Mouse (Mus musculus) heart, adult 11 months (tissue): ENCODE data around the gene Sec24b.

Source experiments
- DNase-seq: peaks from one replicate; pipeline ENCODE4 v3.0.0; 2022

Gene Sec24b

GRCm38 (mm10) chr3:130053340-130054066 lies 7.8 kb downstream of the Sec24b start:
- DNase-seq: peak; percentile 90

GRCm38 (mm10) chr3:130052541-130053298 lies 8.6 kb downstream of the Sec24b start:
- DNase-seq: peak; percentile 71

DNA sequence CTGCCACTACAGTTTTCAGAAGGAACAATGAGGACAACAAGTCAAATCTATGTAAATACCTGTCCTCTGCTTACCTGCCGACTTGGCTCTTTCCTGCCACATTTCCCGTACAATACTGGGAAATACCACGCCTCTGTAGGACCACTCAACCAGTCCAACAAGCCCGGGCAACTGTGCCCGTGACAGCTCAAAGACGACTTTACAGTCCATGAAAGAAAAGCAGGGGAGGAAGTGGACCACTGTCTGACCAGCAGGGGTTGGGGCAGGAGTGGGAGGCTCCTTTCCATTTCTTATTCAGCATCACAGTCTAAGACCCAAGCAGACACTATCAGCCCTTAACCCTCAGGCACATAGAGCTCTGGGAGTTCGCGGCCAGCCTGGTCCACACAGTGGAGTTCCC lies 9.2 kb downstream of the Sec24b start:
- peak; percentile 58 for DNase-seq

DNA sequence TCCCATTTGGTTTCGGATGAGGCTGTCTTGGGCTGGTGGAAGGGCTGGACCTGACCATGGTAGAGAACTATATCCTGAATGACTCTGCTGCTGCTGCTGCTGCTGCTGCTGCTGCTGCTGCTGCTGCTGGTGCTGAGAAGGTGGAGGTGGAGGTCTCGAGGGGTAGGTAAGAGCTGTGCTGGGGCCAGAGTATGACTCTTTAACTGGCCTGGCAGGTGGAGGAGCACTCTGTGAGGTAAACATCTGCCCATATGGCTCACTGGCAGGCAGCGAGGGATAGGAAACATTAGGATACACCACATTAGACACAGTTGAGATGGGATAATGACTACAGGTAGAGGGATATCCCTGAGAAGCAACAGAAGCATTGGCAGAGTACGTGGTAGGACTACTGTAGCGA lies 20.6 kb downstream of the Sec24b start:
- peak; percentile 63 for DNase-seq

GRCm38 (mm10) chr3:130040017-130040416 lies 21.3 kb downstream of the Sec24b start:
- no peak for DNase-seq

DNA sequence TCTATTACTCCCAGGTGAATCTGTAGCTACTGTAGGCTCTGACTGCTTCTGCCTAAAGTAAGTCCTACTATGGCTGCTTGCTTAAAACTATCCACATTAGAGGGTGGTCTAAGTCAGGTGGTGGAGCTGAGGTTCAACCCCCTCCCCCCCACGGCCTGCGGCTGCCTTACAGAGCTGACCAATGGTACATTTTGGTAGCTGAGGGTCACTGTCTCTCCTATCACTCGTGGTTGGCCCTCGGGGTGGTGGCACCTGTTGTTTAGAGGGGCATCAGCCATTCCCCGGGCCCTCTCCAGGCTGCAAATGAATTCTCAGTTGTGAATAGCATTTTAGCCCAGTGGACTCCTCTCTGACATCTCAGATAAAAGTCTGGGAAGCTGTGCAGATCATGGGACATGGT lies 32.6 kb downstream of the Sec24b start:
- peak; percentile 84 for DNase-seq

- DNase-seq: peak; percentile 87
Measured at GRCm38 (mm10) chr3:130026181-130026580, 35.2 kb downstream of the Sec24b start.

- DNase-seq: peak; percentile 76
Measured at GRCm38 (mm10) chr3:130025556-130025955, 35.8 kb downstream of the Sec24b start.

- peak; percentile 37 for DNase-seq
Measured at GRCm38 (mm10) chr3:130012943-130013342, 48.4 kb downstream of the Sec24b start.

- DNase-seq: peak; percentile 10
Measured at GRCm38 (mm10) chr3:130011236-130011635, 50.1 kb downstream of the Sec24b start.

- peak; percentile 58 for DNase-seq
Measured at GRCm38 (mm10) chr3:130006141-130006540, 55.2 kb downstream of the Sec24b start.

GRCm38 (mm10) chr3:130000926-130001325 lies 60.4 kb downstream of the Sec24b start:
- DNase-seq: peak; percentile 59

- DNase-seq: peak; percentile 72
Measured at GRCm38 (mm10) chr3:129998526-129998925, 62.8 kb downstream of the Sec24b start.

DNA sequence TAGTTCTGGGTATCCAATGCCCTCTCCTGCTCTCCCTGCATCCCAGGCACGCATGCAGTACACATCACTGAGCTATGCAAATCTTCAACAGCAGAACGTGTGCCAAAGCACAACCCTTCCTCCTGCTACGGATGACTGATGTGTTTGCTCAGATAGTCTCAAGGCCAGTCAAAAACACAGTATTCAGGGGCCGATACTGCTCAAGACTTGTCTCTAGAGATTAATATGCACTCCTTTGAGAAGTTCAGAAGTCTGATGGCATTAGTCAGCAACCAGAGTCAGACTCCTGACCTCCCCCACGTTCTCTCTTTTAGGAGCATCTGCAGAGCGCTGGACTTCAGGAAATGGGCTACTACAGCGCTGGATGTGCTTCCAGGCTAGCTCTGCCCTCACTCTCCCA lies 63.4 kb downstream of the Sec24b start:
- peak; percentile 89 for DNase-seq

GRCm38 (mm10) chr3:129997324-129997723 lies 64.0 kb downstream of the Sec24b start:
- no peak for DNase-seq

DNA sequence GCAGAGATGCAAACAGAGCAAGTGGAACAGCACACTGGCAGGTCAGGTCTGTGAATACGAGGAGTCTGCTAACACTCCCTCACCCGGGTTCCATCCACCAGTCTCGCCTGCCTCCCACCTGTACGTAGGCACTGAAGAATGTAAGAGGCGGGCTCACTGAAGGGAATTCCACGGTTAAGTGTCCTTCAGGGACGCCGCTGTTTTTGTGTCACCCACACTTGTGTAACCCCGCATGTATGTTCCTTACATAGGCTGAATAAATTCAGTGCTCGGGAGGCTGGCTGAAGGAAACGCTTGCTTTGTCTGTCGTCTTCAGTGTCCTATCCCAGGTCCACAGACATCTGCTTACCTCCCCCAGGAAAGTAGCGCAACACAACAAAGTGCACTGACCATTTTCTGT lies 74.1 kb downstream of the Sec24b start:
- peak; percentile 86 for DNase-seq

GRCm38 (mm10) chr3:129985335-129985734 lies 76.0 kb downstream of the Sec24b start:
- DNase-seq: peak; percentile 53

DNA sequence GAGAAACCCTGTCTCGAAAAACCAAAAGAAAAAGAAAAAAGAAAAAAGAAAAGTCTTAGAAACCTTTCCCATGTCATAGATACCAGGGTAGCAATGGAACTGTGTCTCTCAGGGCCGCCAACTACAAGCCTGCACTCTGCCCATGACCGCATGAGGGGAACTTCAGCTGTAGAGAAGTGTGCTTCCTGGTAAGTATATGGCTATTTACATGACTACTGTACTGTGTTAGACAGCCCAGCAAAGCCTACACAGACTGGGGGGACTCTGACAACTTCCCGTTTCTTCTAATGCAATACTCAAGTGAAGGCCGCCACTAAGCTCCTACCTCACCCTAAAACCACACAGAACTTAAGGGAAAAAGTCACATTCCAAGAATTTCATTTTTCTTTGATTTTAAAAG lies 76.6 kb downstream of the Sec24b start:
- peak; percentile 89 for DNase-seq

DNA sequence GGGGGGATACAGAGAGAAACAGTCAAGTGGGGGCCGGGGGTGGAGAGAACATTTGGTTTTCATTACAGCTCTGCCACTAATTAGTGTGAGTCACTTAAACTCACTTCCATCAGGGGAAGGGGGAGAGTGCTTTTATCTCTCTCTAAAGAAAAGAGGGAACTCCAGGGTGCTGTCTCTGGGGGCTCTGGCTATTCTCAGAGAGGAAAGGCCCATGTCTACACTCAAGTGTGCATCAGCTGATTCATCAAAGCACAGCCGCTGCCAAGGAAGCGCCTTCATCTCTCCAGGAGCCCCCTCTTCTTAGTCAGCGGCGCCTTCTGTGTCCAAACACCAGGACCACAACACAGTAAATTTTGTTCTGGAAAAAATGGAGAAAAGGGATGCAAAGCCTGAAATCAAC lies 79.1 kb downstream of the Sec24b start:
- DNase-seq: peak; percentile 77

DNA sequence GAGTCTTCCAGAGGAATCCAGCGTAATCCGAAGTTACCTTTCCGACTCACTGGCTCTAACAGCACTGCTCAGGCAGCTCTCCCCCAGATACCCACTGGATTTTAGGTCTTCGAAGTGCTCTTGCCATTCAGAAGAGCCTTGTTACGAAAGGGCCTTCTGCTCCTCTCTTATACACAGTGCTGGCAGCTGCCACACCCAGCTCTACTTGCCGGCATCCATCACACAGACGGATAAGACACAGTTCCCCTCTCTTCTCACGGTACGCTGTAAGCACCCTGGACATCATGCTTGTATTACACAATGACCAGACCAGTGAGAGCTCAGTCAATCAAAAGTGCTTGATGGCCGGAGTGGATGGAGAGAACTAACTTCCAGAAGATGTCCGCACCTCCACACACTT lies 79.6 kb downstream of the Sec24b start:
- peak; percentile 64 for DNase-seq

DNA sequence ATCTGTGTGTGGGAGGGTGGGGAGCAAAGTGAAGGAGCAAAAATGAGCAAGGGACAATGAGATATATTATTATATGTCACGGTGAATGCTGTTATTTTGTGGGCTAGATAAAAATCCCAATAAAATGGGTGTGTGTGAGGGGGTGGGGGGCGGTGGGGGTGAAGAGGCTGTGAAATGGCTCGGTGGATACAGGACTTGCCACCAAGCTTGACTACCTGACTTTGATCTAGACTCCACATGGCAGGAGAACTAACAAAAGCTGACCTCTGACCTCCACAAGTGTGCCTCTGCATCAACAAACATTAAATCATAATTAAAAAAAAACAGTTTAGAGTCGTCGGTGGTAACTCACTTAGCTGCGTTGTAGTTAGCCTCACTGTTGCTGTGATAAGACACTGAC lies 81.8 kb downstream of the Sec24b start:
- no peak for DNase-seq

- DNase-seq: peak; percentile 68
Measured at GRCm38 (mm10) chr3:129978716-129979115, 82.6 kb downstream of the Sec24b start.

- no peak for DNase-seq
Measured at GRCm38 (mm10) chr3:129976317-129976716, 85.0 kb downstream of the Sec24b start.
